Mouse (Mus musculus): ENCODE data around the gene Tmprss4.

DNA sequence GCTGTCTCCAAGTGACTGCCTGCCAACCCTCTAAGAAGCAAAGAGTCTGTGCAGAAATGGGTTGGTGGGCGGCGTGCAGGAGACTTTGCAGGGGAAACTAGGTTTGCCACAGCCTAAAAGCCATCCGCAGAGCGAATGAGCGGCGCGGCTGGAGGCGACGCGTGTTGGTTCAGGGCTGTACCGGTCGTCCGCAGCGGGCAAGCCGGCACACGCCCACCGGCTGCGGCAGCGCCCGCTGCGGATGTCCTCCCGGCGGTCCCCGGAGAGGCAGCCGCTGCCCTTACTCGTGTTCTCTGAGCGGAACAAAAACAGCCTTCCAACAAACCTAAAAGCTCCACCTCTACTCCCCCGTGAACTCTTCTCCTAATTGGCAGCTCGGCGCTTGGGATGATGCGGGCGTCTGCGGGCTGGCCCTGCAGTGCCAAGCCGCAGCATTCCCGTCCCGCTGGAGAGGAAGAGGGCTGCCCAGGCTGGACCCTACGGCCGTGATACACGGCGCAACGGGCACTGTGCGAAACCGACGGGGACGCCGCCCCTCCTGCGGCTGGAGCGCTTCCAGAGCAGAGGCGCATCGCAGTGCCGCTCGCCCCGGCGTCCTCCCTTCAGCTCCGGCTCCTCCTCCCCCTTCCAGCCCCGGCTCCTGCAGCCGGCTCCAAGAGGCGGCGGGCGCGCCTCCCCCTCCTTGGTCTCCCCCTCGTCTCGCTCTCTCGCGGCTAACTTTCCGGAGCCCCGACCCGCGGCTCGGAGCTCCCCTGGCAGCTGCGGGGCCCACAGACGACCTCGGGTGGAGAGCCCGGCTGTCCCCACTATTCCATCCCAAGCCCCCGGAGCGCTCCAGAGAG is 65.5 kb downstream of the Tmprss4 start, which contains the start of gene Scn4b:
- TF ChIP-seq CTCF (IDR thresholded peaks at IDR 0.05; ENCODE audit: control insufficient read depth, insufficient read depth, insufficient replicate concordance, low read depth, low read length) (no peak), POLR2A (IDR thresholded peaks at IDR 0.05; ENCODE audit: control insufficient read depth, low read depth, low read length) (no peak)

All from testis, adult 2 months (tissue).